In the genomic region with DNA sequence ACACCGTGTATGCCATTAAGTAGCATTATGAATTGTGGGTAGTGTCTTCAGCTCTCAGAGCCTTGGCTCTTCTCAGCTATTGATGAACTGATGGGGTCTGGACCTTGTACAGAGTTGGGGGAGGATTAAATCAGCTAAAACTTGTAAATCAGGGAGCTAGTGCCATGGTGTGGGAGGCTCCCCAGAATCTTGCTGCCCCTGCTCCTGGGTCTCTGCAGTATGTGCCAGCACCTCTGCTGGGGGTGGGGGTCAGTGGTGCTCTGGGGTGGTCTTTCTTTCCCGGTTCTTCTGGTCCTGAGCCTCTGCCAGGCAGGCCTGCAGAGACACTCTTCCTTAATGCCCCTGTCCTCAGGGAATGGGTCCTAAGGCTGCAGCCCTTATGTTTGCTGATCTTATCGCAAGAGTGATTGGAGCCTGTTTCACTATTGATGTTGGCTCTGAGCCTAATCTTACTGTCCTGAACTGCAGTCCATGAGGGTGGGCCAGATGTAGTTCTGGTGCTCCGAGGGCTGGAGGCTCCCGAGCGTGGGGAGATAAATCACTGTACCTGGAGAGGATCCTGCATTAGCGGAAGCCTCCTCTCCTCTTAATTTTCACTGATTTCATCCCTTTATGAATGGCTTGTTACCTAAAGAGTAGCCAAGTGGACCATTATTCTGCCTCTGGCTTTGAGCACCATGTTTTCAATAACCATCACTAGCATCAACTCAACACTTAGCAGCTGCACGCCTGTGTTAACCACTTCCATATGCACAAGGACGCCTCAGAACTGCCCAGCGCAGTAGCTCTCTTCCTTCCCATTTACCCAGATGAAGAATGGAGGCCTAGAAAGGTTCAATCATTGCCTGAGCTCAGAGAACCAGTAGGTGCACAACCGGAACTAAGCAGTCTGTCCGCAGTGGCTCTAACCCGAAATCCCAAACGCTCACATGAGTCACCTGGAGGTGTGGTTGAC, we compare ENCODE assay signal across 20 mouse cellular contexts.
DNase-seq lines count a peak whose midpoint lies in the region; ATAC-seq and TF ChIP-seq lines count a peak whose summit lies in the region.
"Had no signal": no experiment of that assay in that cellular context is flagged by ENCODE, and none has a peak within 500 bp of the region (broad histone marks: within the 10 kb centered on the region; RNA-seq: fewer than 3 reads in every experiment).

No protein-coding gene starts in this region.

- no peak overlapping the region for H3K4me3 ChIP-seq in forebrain, embryonic 11.5 days (ENCODE audit: low read depth, low read length)
- H3K4me3 ChIP-seq in forebrain, embryonic 10.5 days = no peak overlapping the region
- H3K4me3 ChIP-seq in layer of hippocampus, adult 2 months = no peak overlapping the region
- H3K4me3 ChIP-seq in intestine, embryonic 16.5 days (ENCODE audit: low read length) = no peak overlapping the region
- H3K4me3 ChIP-seq: embryonic facial prominence, embryonic 15.5 days; forebrain, embryonic 13.5 days; heart, adult 2 months; left cerebral cortex, adult 2 months; limb, embryonic 15.5 days; midbrain, embryonic 13.5 days; myocyte had no signal

- no peaks in the 10 kb centered on the region for H3K9me3 ChIP-seq in forebrain, embryonic 11.5 days (ENCODE audit: control insufficient read depth, low read length)
- no peaks in the 10 kb centered on the region for H3K9me3 ChIP-seq in forebrain, embryonic 10.5 days
- no peaks in the 10 kb centered on the region for H3K9me3 ChIP-seq in intestine, embryonic 16.5 days (ENCODE audit: control insufficient read depth, low read length)
- H3K9me3 ChIP-seq: embryonic facial prominence, embryonic 15.5 days; forebrain, embryonic 13.5 days; limb, embryonic 15.5 days; midbrain, embryonic 13.5 days had no signal

- WGBS in forebrain, embryonic 11.5 days = 79% methylated on average over 14 of the region's 14 CpGs
- 84% methylated on average over 14 of the region's 14 CpGs for WGBS in forebrain, embryonic 10.5 days
- WGBS in intestine, embryonic 16.5 days = 49% methylated on average over 14 of the region's 14 CpGs

- no peak for TF ChIP-seq CTCF in layer of hippocampus, adult 2 months (conservative IDR thresholded peaks at IDR 0.05)

- no peak overlapping the region for H3K4me2 ChIP-seq in forebrain, embryonic 11.5 days (ENCODE audit: low read depth, low read length, severe bottlenecking)
- no peak overlapping the region for H3K4me2 ChIP-seq in intestine, embryonic 16.5 days (ENCODE audit: low read depth, low read length)
- H3K4me2 ChIP-seq: embryonic facial prominence, embryonic 15.5 days; forebrain, embryonic 13.5 days; limb, embryonic 15.5 days; midbrain, embryonic 13.5 days had no signal

- no peaks in the 10 kb centered on the region for H3K4me1 ChIP-seq in forebrain, embryonic 11.5 days (replicated peaks; ENCODE audit: control insufficient read depth, insufficient read depth, low read length)
- peaks cover 17% of the 10 kb centered on the region; the same call in 1 of the 2 replicates for H3K4me1 ChIP-seq in forebrain, embryonic 10.5 days
- H3K4me1 ChIP-seq in intestine, embryonic 16.5 days (ENCODE audit: control insufficient read depth, insufficient read depth, low read length) = peaks cover 8% of the 10 kb centered on the region
- H3K4me1 ChIP-seq: forebrain, embryonic 13.5 days; midbrain, embryonic 13.5 days had no signal

- DNase-seq in forebrain, embryonic 11.5 days (ENCODE audit: low spot score) = peak; percentile 33
- no peak for DNase-seq in forebrain, embryonic 10.5 days (ENCODE audit: extremely low spot score, low spot score)
- no peak for DNase-seq in layer of hippocampus, adult 2 months (ENCODE audit: low spot score in 2 of 2)
- no peak for DNase-seq in layer of hippocampus, adult 18-20 months (ENCODE audit: low spot score in 2 of 2)
- DNase-seq in MN1 (ENCODE audit: low spot score) = peak; percentile 93
- DNase-seq in Muller cell, postnatal 12 days (ENCODE audit: inconsistent ontology term) = no peak
- DNase-seq: cerebellum, postnatal 10 days; heart, adult 2 months; heart, postnatal 36 days; retina, postnatal 1 day; thymus, postnatal 25 days had no signal

- no peak for ATAC-seq in forebrain, embryonic 11.5 days (replicated peaks; ENCODE audit: low FRiP score)
- peak; percentile 68 for ATAC-seq in intestine, embryonic 16.5 days
- no peak for ATAC-seq in granulocyte monocyte progenitor cell, adult 5-6 weeks (replicated peaks; ENCODE audit: poor library complexity, severe bottlenecking)
- ATAC-seq: forebrain, embryonic 13.5 days; hindbrain, postnatal 0 days; midbrain, embryonic 13.5 days had no signal

- H3K9ac ChIP-seq in forebrain, embryonic 11.5 days (ENCODE audit: low read length) = no peak overlapping the region
- no peak overlapping the region for H3K9ac ChIP-seq in intestine, embryonic 16.5 days (ENCODE audit: low read depth, low read length)
- H3K9ac ChIP-seq: embryonic facial prominence, embryonic 15.5 days; forebrain, embryonic 13.5 days; limb, embryonic 15.5 days; midbrain, embryonic 13.5 days had no signal

- H3K36me3 ChIP-seq in forebrain, embryonic 11.5 days (ENCODE audit: control insufficient read depth, insufficient read depth, low read length) = no peaks in the 10 kb centered on the region
- H3K36me3 ChIP-seq in forebrain, embryonic 10.5 days (replicated peaks) = 0 out of 2 replicates have a peak, but pooled peaks cover 4% of the 10 kb centered on the region
- H3K36me3 ChIP-seq in intestine, embryonic 16.5 days (ENCODE audit: control insufficient read depth, insufficient read depth, low read length) = no peaks in the 10 kb centered on the region
- H3K36me3 ChIP-seq: embryonic facial prominence, embryonic 15.5 days; midbrain, embryonic 13.5 days had no signal

- H3K27me3 ChIP-seq in forebrain, embryonic 11.5 days (ENCODE audit: control insufficient read depth, insufficient read depth, low read length) = no peaks in the 10 kb centered on the region
- peaks cover 6% of the 10 kb centered on the region; the same call in 1 of the 2 replicates for H3K27me3 ChIP-seq in forebrain, embryonic 10.5 days (ENCODE audit: poor library complexity, severe bottlenecking)
- no peaks in the 10 kb centered on the region for H3K27me3 ChIP-seq in intestine, embryonic 16.5 days (replicated peaks; ENCODE audit: control insufficient read depth, insufficient read depth, low read length)
- H3K27me3 ChIP-seq: embryonic facial prominence, embryonic 15.5 days; limb, embryonic 15.5 days had no signal

- no peak overlapping the region for H3K27ac ChIP-seq in forebrain, embryonic 11.5 days (ENCODE audit: low read depth, low read length)
- H3K27ac ChIP-seq in forebrain, embryonic 10.5 days = no peak overlapping the region
- peak overlapping the region; percentile 3; the same call in 1 of the 2 replicates for H3K27ac ChIP-seq in layer of hippocampus, adult 2 months
- H3K27ac ChIP-seq in intestine, embryonic 16.5 days (ENCODE audit: low read length) = no peak overlapping the region
- H3K27ac ChIP-seq: embryonic facial prominence, embryonic 15.5 days; forebrain, embryonic 13.5 days; heart, adult 2 months; hindbrain, postnatal 0 days; left cerebral cortex, adult 2 months; limb, embryonic 15.5 days; midbrain, embryonic 13.5 days had no signal

Comparison
In these comparisons a context has a peak if more than half of its experiments do, and no peak if none do; other contexts are left out.
1. DNase-seq: peak in forebrain, embryonic 11.5 days (single experiment) and MN1 (single experiment); none in forebrain, embryonic 10.5 days (single experiment), layer of hippocampus, adult 2 months (0 of 2), layer of hippocampus, adult 18-20 months (0 of 2) and Muller cell, postnatal 12 days (single experiment).